Mouse (Mus musculus): ENCODE measurements at regions not wholly inside any gene's neighbourhood (a gene's known extent, or its start where the extent isn't known, plus 50 kb on each side); places are given as distances from the start of the nearest gene placed in this dataset.

GRCm38 (mm10) chr16:39102151-39102550 is 209.7 kb downstream of the Igsf11 start:
- intact Hi-C loops (cut with DNase I) = loop anchor here (10.0 kb wide), 1 partner anchor 1863 kb away; no protein-coding TSS in a partner anchor
- no peak for DNase-seq (ENCODE audit: extremely low spot score in 1 of 2, low spot score in 2 of 2)

DNA sequence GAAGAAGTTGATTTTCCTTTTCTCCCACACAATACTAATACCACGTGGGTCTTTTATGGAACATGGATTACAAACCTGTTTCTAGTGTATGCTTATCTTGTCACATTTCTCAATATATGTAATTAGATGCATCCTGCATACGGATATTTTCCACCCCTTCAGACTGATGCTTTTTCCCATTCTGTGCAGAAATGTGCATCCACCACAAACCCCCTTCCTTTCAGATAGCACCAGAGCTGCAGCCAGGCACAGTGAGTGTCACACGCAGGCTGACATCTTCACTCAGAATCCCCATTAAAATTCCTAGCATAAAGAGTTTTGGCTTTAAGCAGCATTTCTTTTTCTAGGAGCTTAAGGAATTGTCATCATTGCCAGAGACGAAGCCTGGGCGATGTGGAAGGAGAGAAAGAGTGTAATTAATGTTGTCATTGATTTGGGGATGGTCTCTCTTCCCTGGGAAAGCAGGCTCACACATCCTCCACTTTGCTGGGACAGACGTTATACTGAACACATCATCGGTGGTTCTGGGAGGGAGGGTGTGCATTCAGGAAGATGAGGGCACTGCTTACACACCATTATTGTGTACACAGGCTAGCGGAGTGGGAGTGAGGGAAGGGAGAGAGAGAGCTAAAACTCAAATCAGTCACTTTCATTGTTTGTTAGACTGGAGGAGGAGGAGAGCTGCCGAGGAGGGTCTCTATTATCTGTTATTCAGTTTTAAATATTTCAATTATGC is 211.1 kb downstream of the Igsf11 start:
- intact Hi-C loops (cut with DNase I) = loop anchor here (10.0 kb wide), 1 partner anchor 1861 kb away; no protein-coding TSS in a partner anchor
- no peak for DNase-seq (ENCODE audit: extremely low spot score in 1 of 2, low spot score in 2 of 2)

DNA sequence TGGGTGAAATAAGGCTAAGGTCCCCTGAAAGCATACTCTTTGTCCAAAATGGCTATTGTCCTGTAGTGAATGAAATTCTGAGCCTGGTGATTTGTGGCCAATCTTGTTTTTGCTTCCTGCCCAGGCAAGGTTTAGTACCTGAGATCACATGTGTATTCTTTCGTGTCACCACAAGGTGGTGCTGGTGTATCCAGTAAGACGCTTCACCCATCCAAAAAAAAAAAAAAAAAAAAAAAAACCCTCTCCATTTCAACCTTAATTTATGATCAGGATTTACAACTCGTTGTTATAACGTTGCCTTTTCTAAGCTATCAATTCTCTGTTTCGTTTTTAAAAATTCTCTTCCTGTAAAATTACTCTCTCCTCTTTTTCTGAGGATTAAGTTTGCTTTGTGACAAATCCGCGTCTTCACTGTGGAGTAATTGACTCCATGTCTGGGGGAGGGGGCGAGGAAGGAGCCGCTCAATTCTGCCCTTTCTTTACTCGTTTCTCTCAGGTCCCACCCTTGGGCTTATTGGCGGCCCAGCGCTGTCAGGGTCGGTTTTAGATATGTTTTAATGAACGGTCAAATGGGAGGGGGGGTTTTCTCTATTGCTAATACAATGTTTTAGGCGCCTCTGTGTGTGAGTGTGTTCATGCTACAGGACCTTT is 217.0 kb downstream of the Igsf11 start:
- intact Hi-C loops (cut with DNase I) = loop anchor here (10.0 kb wide), 3 partner anchors 195 to 1855 kb away; partner anchors contain the start of gene Lsamp
- peak; percentile 66 for DNase-seq (ENCODE audit: extremely low spot score in 1 of 2, low spot score in 2 of 2)

- intact Hi-C loops (cut with DNase I) = loop anchor here (10.0 kb wide), 2 partner anchors 195 to 875 kb away; partner anchors contain the start of gene Lsamp
- no peak for DNase-seq (ENCODE audit: extremely low spot score in 1 of 2, low spot score in 2 of 2)
Measured at GRCm38 (mm10) chr16:39110089-39110488, 217.6 kb downstream of the Igsf11 start.

GRCm38 (mm10) chr16:39118059-39118458 is 225.6 kb downstream of the Igsf11 start:
- DNase-seq (ENCODE audit: extremely low spot score in 1 of 2, low spot score in 2 of 2) = no peak
- intact Hi-C loops (cut with DNase I) = loop anchor here (10.0 kb wide), 2 partner anchors 187 to 867 kb away; partner anchors contain the start of gene Lsamp

GRCm38 (mm10) chr16:39119811-39120210 is 227.3 kb downstream of the Igsf11 start:
- intact Hi-C loops (cut with DNase I) = loop anchor here (10.0 kb wide), 2 partner anchors 185 to 865 kb away; partner anchors contain the start of gene Lsamp
- DNase-seq (ENCODE audit: extremely low spot score in 1 of 2, low spot score in 2 of 2) = no peak

DNA sequence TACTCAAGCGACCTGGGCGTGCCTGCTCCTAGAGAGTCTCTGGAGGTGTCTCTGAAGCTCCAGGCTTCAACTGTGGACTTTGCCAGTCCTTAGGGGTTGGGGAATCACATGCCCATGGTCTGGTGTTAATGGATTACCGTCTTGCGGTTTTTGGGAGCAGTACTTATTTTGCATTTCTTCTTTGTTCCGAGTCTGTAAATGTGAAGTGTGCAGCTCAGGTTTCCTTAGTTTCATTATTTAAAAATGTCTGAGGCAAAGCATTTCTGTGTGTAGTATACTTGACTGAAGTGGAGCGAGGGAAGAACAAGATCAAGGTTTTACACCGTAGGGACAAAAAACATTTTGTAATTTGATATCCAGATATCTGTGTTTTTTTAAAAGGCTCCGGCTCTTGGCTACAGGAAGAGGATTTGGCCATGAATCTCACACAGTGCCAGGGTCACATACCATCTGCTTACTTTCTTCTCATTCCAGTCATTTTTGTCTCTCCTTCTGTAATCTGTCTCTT is 231.0 kb downstream of the Igsf11 start:
- DNase-seq (ENCODE audit: extremely low spot score in 1 of 2, low spot score in 2 of 2) = no peak
- intact Hi-C loops (cut with DNase I) = no loop called here

DNA sequence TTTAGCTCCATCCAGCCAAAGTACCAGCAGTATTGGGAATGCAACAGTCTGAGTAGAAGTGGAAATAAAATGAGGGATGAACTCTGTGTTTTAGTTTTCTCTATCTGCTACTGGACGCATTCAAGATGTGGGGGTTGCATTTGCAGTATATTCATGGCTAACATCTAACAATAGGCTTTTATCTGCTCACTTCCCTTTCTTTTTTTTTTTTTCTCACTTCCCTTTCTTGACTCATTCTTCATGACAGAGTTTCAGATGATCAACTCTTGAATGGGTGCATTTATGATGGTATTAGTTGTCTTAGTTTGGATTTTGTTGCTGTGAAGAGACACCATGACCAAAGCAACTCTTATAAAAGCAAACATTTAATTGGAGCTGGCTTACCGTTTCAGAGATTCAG is 240.0 kb downstream of the Igsf11 start:
- no peak for DNase-seq (ENCODE audit: extremely low spot score in 1 of 2, low spot score in 2 of 2)
- intact Hi-C loops (cut with DNase I) = no loop called here

GRCm38 (mm10) chr16:39135777-39136176 is 243.3 kb downstream of the Igsf11 start:
- DNase-seq (ENCODE audit: extremely low spot score in 1 of 2, low spot score in 2 of 2) = no peak
- intact Hi-C loops (cut with DNase I) = no loop called here

DNA sequence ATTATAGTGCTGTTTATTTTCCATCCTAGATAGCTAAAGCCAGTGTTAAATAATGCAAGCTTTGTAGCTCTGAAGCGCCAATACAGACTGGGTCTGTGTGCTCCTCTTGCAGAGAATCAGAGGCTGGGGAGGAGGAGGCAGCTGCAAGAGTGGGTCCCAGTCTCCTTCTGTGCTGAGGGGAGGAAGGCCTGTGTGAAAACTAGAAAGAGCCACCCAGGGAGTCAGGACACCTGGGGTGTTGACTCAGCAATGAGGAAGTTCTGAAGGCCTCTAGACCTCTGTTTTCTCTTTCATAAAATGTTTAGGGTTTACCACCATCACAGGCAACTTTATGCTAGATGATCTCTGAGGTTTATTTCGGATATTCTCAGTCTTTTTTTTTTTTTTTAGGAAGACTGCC is 254.7 kb downstream of the Igsf11 start:
- intact Hi-C loops (cut with DNase I) = no loop called here
- DNase-seq (ENCODE audit: extremely low spot score in 1 of 2, low spot score in 2 of 2) = no peak

- DNase-seq (ENCODE audit: extremely low spot score in 1 of 2, low spot score in 2 of 2) = no peak
- intact Hi-C loops (cut with DNase I) = no loop called here
Measured at GRCm38 (mm10) chr16:39151325-39152318, 259.2 kb downstream of the Igsf11 start.

GRCm38 (mm10) chr16:39158893-39159292 is 266.4 kb downstream of the Igsf11 start:
- intact Hi-C loops (cut with DNase I) = no loop called here
- DNase-seq (ENCODE audit: extremely low spot score in 1 of 2, low spot score in 2 of 2) = no peak

GRCm38 (mm10) chr16:39159725-39160124 is 267.3 kb downstream of the Igsf11 start:
- no peak for DNase-seq (ENCODE audit: extremely low spot score in 1 of 2, low spot score in 2 of 2)
- intact Hi-C loops (cut with DNase I) = no loop called here

GRCm38 (mm10) chr16:39162684-39163083 is 270.2 kb downstream of the Igsf11 start:
- no peak for DNase-seq (ENCODE audit: extremely low spot score in 1 of 2, low spot score in 2 of 2)
- intact Hi-C loops (cut with DNase I) = no loop called here

DNA sequence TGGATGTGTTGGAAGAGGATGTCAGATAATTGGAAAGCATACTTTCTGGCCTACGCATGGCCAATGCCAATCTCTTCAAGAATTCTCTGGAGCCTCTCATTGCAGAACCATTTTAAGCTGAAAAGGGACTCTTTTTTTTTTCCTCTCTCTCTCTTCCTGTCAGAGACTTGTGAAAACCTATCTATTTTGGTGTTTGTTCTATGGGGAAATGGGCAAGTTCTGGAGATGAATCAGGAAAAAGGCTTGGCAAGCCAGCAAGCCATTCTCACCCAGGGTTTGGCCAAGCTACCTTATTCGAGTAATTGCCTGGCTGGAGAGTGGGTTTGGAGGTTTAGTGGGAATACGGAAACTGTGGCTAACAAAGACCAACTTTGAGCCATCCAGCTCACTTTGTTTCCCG is 299.4 kb downstream of the Igsf11 start:
- no peak for DNase-seq (ENCODE audit: extremely low spot score in 1 of 2, low spot score in 2 of 2)
- intact Hi-C loops (cut with DNase I) = no loop called here

DNA sequence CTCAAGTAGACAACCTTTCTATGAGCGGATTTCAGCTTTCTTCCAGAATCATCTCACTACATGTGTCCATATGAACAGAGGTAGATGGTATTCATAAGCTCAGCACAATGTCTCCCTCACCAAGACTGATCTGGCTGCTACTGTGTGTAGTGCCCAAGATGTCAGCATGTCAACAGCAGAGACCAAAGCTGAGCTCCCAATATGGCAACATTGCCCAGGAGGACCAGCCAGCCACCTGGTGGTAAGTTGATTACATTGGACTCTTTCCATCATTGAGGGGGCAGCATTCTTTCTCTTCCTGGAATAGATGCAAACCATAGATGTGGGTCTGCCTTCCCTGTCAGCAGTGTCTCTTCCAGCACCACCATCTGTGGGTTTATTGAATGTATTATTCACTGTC is 303.0 kb downstream of the Igsf11 start:
- intact Hi-C loops (cut with DNase I) = no loop called here
- no peak for DNase-seq (ENCODE audit: extremely low spot score in 1 of 2, low spot score in 2 of 2)

DNA sequence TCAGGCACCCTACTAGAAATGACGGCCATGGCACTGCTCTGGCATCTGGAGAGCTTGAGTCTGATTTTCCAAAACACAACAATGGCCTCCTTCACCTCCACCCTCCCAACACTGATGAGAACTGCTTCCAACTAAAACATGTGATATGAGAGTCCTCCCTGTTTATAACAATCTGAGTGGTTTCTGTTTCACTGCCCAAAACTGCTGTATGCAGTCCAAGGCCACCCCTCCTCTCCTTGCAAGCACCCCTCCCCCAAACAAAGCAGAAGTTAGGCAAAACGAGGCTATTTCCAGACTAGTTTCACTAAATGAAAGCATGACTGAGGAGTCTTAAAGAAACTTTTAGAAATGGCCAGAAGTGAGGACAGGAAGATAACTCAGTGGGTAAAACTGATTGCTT is 304.4 kb downstream of the Igsf11 start:
- no peak for DNase-seq (ENCODE audit: extremely low spot score in 1 of 2, low spot score in 2 of 2)
- intact Hi-C loops (cut with DNase I) = no loop called here

- intact Hi-C loops (cut with DNase I) = no loop called here
- DNase-seq (ENCODE audit: extremely low spot score in 1 of 2, low spot score in 2 of 2) = peak in 1 of 2 experiments; percentile 31
Measured at GRCm38 (mm10) chr16:39223551-39223950, 331.1 kb downstream of the Igsf11 start.

DNA sequence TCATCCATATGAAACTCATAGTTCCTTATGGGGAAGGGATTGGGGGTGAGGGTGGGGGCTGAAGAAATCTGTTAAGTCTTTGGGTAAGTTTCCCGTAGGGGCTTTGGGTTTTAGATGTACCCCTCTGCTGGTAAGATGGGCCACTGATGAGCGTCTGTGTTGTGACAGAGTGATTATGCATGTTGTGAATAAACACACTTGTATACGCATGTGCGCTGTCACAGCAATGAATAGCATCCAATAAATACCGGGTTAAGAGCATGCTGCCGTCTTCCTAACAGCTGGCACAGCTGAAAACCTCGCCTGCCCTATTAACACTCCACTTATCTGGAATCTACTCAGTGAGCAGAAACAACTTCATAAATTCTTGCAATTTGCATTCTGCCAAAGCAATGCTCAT is 337.0 kb downstream of the Igsf11 start:
- no peak for DNase-seq (ENCODE audit: extremely low spot score in 1 of 2, low spot score in 2 of 2)
- intact Hi-C loops (cut with DNase I) = no loop called here
